Mouse (Mus musculus) kidney, postnatal 10 days (tissue): ENCODE results near the gene Sh3bgr.
A peak's percentile ranks its signal among the peaks of the same experiment; 100 is the strongest.

Experiments used
- DNase-seq: peaks from one replicate; pipeline ENCODE4 v3.0.0; 2021; ENCODE audit warnings: mixed read lengths

The Sh3bgr gene

GRCm38 (mm10) chr16:96199913-96200701 is at the start of gene Sh3bgr:
Gene Sh3bgr, plus strand, starts transcription at chr16:96200450.
- peak; percentile 81 for DNase-seq

GRCm38 (mm10) chr16:96150995-96151394 is 49.3 kb upstream of the Sh3bgr start:
- no peak for DNase-seq

GRCm38 (mm10) chr16:96151551-96151950 is 48.7 kb upstream of the Sh3bgr start:
- peak; percentile 90 for DNase-seq

- DNase-seq: no peak
These were observed 45.8 kb upstream of the Sh3bgr start for GRCm38 (mm10) chr16:96154476-96154875.

GRCm38 (mm10) chr16:96156019-96156418 is 44.2 kb upstream of the Sh3bgr start:
- DNase-seq: no peak

GRCm38 (mm10) chr16:96157171-96157570 is 43.1 kb upstream of the Sh3bgr start:
- DNase-seq: no peak

GRCm38 (mm10) chr16:96158511-96159080 is 41.7 kb upstream of the Sh3bgr start:
- peak; percentile 18 for DNase-seq

- peak; percentile 80 for DNase-seq
These were observed 41.0 kb upstream of the Sh3bgr start for GRCm38 (mm10) chr16:96159091-96159731.

GRCm38 (mm10) chr16:96159794-96160346 is 40.4 kb upstream of the Sh3bgr start:
- DNase-seq: no peak

GRCm38 (mm10) chr16:96160927-96161326 is 39.3 kb upstream of the Sh3bgr start:
- DNase-seq: no peak

GRCm38 (mm10) chr16:96161336-96161735 is 38.9 kb upstream of the Sh3bgr start:
- no peak for DNase-seq

GRCm38 (mm10) chr16:96165723-96166264 is 34.5 kb upstream of the Sh3bgr start:
- DNase-seq: no peak

GRCm38 (mm10) chr16:96168837-96169236 is 31.4 kb upstream of the Sh3bgr start:
- DNase-seq: no peak

- no peak for DNase-seq
These were observed 26.6 kb upstream of the Sh3bgr start for GRCm38 (mm10) chr16:96173648-96174047.

- DNase-seq: no peak
These were observed 24.9 kb upstream of the Sh3bgr start for GRCm38 (mm10) chr16:96175399-96175798.

- DNase-seq: no peak
These were observed 21.1 kb upstream of the Sh3bgr start for GRCm38 (mm10) chr16:96179156-96179555.

GRCm38 (mm10) chr16:96187619-96188018 is 12.6 kb upstream of the Sh3bgr start:
- DNase-seq: no peak

GRCm38 (mm10) chr16:96191531-96192506 is 8.4 kb upstream of the Sh3bgr start, which contains the start of gene Lca5l:
Gene Lca5l, minus strand, starts transcription at chr16:96192271.
- DNase-seq: peak; percentile 100

- DNase-seq: no peak
These were observed 415 bp downstream of the Sh3bgr start for GRCm38 (mm10) chr16:96200702-96201028.

- DNase-seq: no peak
These were observed 1.4 kb downstream of the Sh3bgr start for GRCm38 (mm10) chr16:96201485-96202232.

- DNase-seq: no peak
These were observed 9.5 kb downstream of the Sh3bgr start for GRCm38 (mm10) chr16:96209789-96210188.
